Comparison of ENCODE assay signal across 8 mouse cellular contexts in genomic region chr2:25546811-25547491, GRCm38 (mm10). TPM values are rescaled to one million over a fixed set of nuclear protein-coding genes. Genes with fewer than 3 reads are reported as not detected.
DNase-seq lines count a peak whose midpoint lies in the region; ATAC-seq lines count a peak whose summit lies in the region.

TSS of gene Traf2 (minus strand) at chr2:25546940.

- peaks cover 16% of the 10 kb centered on the region for H3K4me1 ChIP-seq in hindbrain, embryonic 12.5 days

- no peaks in the 10 kb centered on the region for H3K9me3 ChIP-seq in hindbrain, embryonic 12.5 days (replicated peaks)

- ATAC-seq in hindbrain, embryonic 12.5 days (ENCODE audit: low FRiP score): peak; percentile 99

- no peaks in the 10 kb centered on the region for H3K27me3 ChIP-seq in hindbrain, embryonic 12.5 days

- H3K4me2 ChIP-seq in hindbrain, embryonic 12.5 days (replicated peaks): peak within 1 kb of the TSS; percentile 71

- WGBS in hindbrain, embryonic 12.5 days: 3% methylated on average over 48 of the region's 48 CpGs

- peak within 1 kb of the TSS; percentile 52 for H3K27ac ChIP-seq in hindbrain, embryonic 12.5 days

- peak; percentile 99 for DNase-seq in NIH3T3 (ENCODE audit: low read depth)
- peak; percentile 99 for DNase-seq in cerebellum, postnatal 10 days
- DNase-seq in frontal cortex, postnatal 10 days (ENCODE audit: low spot score in 2 of 2): peak; percentile 99
- peak; percentile 98 to 99 for DNase-seq in layer of hippocampus, postnatal 14 days (ENCODE audit: low spot score in 2 of 2)
- DNase-seq in lung, postnatal 14 days: peak; percentile 99
- peak; percentile 96 for DNase-seq in retina, adult 2 months (ENCODE audit: low read depth, low spot score)
- DNase-seq in thymus, postnatal 36 days: peak; percentile 98 to 99

- H3K4me3 ChIP-seq in hindbrain, embryonic 12.5 days: peak within 1 kb of the TSS; percentile 69

- peak within 1 kb of the TSS; percentile 75 for H3K9ac ChIP-seq in hindbrain, embryonic 12.5 days

- no peaks in the 10 kb centered on the region for H3K36me3 ChIP-seq in hindbrain, embryonic 12.5 days

RNA-seq across cellular contexts. Expression of gene Traf2, which starts in this region (rescaled TPM):
- 25.7 and 29.6 TPM in 2 replicates for polyA plus RNA-seq in hindbrain, embryonic 12.5 days (2016; fragmentation: Nextera tagmentation; extraction: Ambion mirVana)
- total RNA-seq in layer of hippocampus, postnatal 14 days (2021): 10 to 100 TPM in 1 of 2 experiments, 1 to 10 TPM in 1; 9.8 to 11.1 TPM

Comparison
In these comparisons a context has a peak if more than half of its experiments do, and no peak if none do; other contexts are left out.
1. Peak in every context shown above with its lines: DNase-seq, ATAC-seq, H3K4me3 ChIP-seq and H3K27ac ChIP-seq.